Mouse (Mus musculus): Measurements from ENCODE around the gene Pmm2. TPM values are rescaled to one million over a fixed set of nuclear protein-coding genes. Genes with fewer than 3 reads are reported as not detected.
A peak's percentile ranks its signal among the peaks of the same experiment; 100 is the strongest.

Gene Pmm2
- total RNA-seq (2015; ENCODE audit: low replicate concordance): 80.1 and 96.9 TPM in 2 replicates
- total RNA-seq (2017; ENCODE audit: low replicate concordance): 118 and 123 TPM in 2 replicates

GRCm38 (mm10) chr16:8637217-8638051 is at the start of gene Pmm2, which contains the start of gene Tmem186:
TSS of gene Pmm2 (plus strand) at chr16:8637674.
TSS of gene Tmem186 (minus strand) at chr16:8637712.
- peak; percentile 81 for ATAC-seq (replicated peaks; ENCODE audit: low FRiP score, poor library complexity, severe bottlenecking)

- ATAC-seq (replicated peaks; ENCODE audit: low FRiP score, poor library complexity, severe bottlenecking): no peak
These were observed 42.1 kb upstream of the Pmm2 start for GRCm38 (mm10) chr16:8595411-8595810.

GRCm38 (mm10) chr16:8596336-8596735 is 41.1 kb upstream of the Pmm2 start:
- no peak for ATAC-seq (replicated peaks; ENCODE audit: low FRiP score, poor library complexity, severe bottlenecking)

- ATAC-seq (replicated peaks; ENCODE audit: low FRiP score, poor library complexity, severe bottlenecking): no peak
These were observed 40.0 kb upstream of the Pmm2 start for GRCm38 (mm10) chr16:8597516-8597915.

- peak; percentile 65 for ATAC-seq (replicated peaks; ENCODE audit: low FRiP score, poor library complexity, severe bottlenecking)
These were observed 33.7 kb upstream of the Pmm2 start for GRCm38 (mm10) chr16:8603789-8604188.

GRCm38 (mm10) chr16:8610397-8610796 is 27.1 kb upstream of the Pmm2 start:
- no peak for ATAC-seq (replicated peaks; ENCODE audit: low FRiP score, poor library complexity, severe bottlenecking)

- peak; percentile 93 for ATAC-seq (replicated peaks; ENCODE audit: low FRiP score, poor library complexity, severe bottlenecking)
These were observed 25.1 kb upstream of the Pmm2 start for GRCm38 (mm10) chr16:8612214-8613005.

- ATAC-seq (replicated peaks; ENCODE audit: low FRiP score, poor library complexity, severe bottlenecking): peak; percentile 65
These were observed 24.4 kb upstream of the Pmm2 start for GRCm38 (mm10) chr16:8613039-8613438.

GRCm38 (mm10) chr16:8613447-8613846 is 24.0 kb upstream of the Pmm2 start:
- ATAC-seq (replicated peaks; ENCODE audit: low FRiP score, poor library complexity, severe bottlenecking): peak; percentile 28

GRCm38 (mm10) chr16:8619659-8620314 is 17.7 kb upstream of the Pmm2 start:
- no peak for ATAC-seq (replicated peaks; ENCODE audit: low FRiP score, poor library complexity, severe bottlenecking)

GRCm38 (mm10) chr16:8620315-8621115 is 17.0 kb upstream of the Pmm2 start:
- no peak for ATAC-seq (replicated peaks; ENCODE audit: low FRiP score, poor library complexity, severe bottlenecking)

GRCm38 (mm10) chr16:8630419-8630818 is 7.1 kb upstream of the Pmm2 start:
- no peak for ATAC-seq (replicated peaks; ENCODE audit: low FRiP score, poor library complexity, severe bottlenecking)

- no peak for ATAC-seq (replicated peaks; ENCODE audit: low FRiP score, poor library complexity, severe bottlenecking)
These were observed 6.0 kb upstream of the Pmm2 start for GRCm38 (mm10) chr16:8631428-8631827.

- ATAC-seq (replicated peaks; ENCODE audit: low FRiP score, poor library complexity, severe bottlenecking): peak; percentile 48
These were observed 632 bp upstream of the Pmm2 start for GRCm38 (mm10) chr16:8636867-8637216.

GRCm38 (mm10) chr16:8638131-8638530 is 657 bp downstream of the Pmm2 start:
- ATAC-seq (replicated peaks; ENCODE audit: low FRiP score, poor library complexity, severe bottlenecking): 0 out of 2 replicates have a peak, but pooled peaks have one; percentile 1

- ATAC-seq (replicated peaks; ENCODE audit: low FRiP score, poor library complexity, severe bottlenecking): no peak
These were observed 2.2 kb downstream of the Pmm2 start for GRCm38 (mm10) chr16:8639466-8640191.

GRCm38 (mm10) chr16:8643855-8644254 is 6.4 kb downstream of the Pmm2 start:
- ATAC-seq (replicated peaks; ENCODE audit: low FRiP score, poor library complexity, severe bottlenecking): peak; percentile 95

- ATAC-seq (replicated peaks; ENCODE audit: low FRiP score, poor library complexity, severe bottlenecking): no peak
These were observed 8.1 kb downstream of the Pmm2 start for GRCm38 (mm10) chr16:8645546-8645945.

GRCm38 (mm10) chr16:8650007-8650406 is 12.5 kb downstream of the Pmm2 start:
- ATAC-seq (replicated peaks; ENCODE audit: low FRiP score, poor library complexity, severe bottlenecking): no peak

All from erythroid progenitor cell, adult 5-6 weeks (primary cell).